Mouse (Mus musculus): ENCODE measurements around the gene Olfr1351.

DNA sequence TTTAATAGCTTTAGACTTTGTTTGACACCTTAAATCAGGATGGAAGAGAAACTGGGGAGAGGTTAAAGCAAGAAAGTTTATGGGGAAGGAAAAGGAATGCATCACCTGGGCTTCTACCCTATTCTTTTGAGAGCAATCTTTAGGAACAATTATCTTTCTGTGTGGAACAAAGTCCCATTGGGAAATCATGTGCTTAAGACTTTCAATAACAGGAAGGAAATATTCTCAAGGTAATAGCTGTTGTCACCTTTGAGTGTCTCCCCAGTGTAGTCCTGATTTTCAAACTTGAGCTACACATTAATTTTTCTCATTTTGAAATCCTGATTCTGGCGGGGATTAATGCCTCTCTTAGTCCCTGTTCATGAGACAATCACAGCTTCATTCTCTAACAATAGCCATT, at the start of gene Olfr1351:
- TF ChIP-seq CTCF (IDR thresholded peaks at IDR 0.05) (no peak), EP300 (IDR thresholded peaks at IDR 0.05) (no peak)
